Mouse (Mus musculus) stomach, postnatal 0 days (tissue): ENCODE results near the gene 0610037L13Rik. TPM values are rescaled to one million over a fixed set of nuclear protein-coding genes. Genes with fewer than 3 reads are reported as not detected.

Experiments
- ATAC-seq: fragments of 200-750 bp; cut with Nextera tagmentation; 2 replicates; pipeline ENCODE4 v1.8.0; 2017; ENCODE audit not compliant: low FRiP score, low TSS enrichment
- DNase-seq: peaks from one replicate; pipeline ENCODE4 v3.0.0-alpha.2; 2016; ENCODE audit warnings: low spot score
- H3K27ac ChIP-seq: fragments of 300-500 bp; sonication (generic); replicated peaks from 2 replicates; pipeline ENCODE4 v1.5.1; 2014; ENCODE audit warnings: mild to moderate bottlenecking, control low read depth
- H3K27me3 ChIP-seq: fragments of 300-500 bp; sonication (generic); 2 replicates; pipeline ENCODE4 v1.6.1; 2014; ENCODE audit warnings: low read length; ENCODE audit not compliant: control insufficient read depth, insufficient read depth
- H3K36me3 ChIP-seq: fragments of 300-500 bp; sonication (generic); 2 replicates; pipeline ENCODE4 v1.6.1; 2014; ENCODE audit warnings: low read length, mixed read lengths; ENCODE audit not compliant: control insufficient read depth, insufficient read depth
- H3K4me1 ChIP-seq: fragments of 300-500 bp; sonication (generic); replicated peaks from 2 replicates; pipeline ENCODE4 v1.6.1; 2014; ENCODE audit warnings: antibody characterized with exemption; ENCODE audit not compliant: control insufficient read depth, insufficient read depth
- H3K4me2 ChIP-seq: fragments of 300-500 bp; sonication (generic); replicated peaks from 2 replicates; pipeline ENCODE4 v1.6.1; 2014; ENCODE audit warnings: low read depth, mild to moderate bottlenecking, control low read depth, moderate library complexity
- H3K4me3 ChIP-seq: fragments of 300-500 bp; sonication (generic); 2 replicates; pipeline ENCODE4 v1.5.1; 2014; ENCODE audit warnings: low read depth, low read length, control low read depth
- H3K9ac ChIP-seq: fragments of 300-500 bp; sonication (generic); 2 replicates; pipeline ENCODE4 v1.6.1; 2014; ENCODE audit warnings: mild to moderate bottlenecking, low read length, control low read depth, mixed read lengths
- H3K9me3 ChIP-seq: fragments of 300-500 bp; sonication (generic); 2 replicates; pipeline ENCODE4 v1.6.1; 2016; ENCODE audit warnings: low read length; ENCODE audit not compliant: control insufficient read depth
- CTCF ChIP-seq: IDR thresholded peaks from 2 replicates; pipeline ENCODE4 v1.5.1; 2016; ENCODE audit warnings: antibody characterized with exemption, low read depth, mild to moderate bottlenecking, moderate library complexity
- EP300 ChIP-seq: optimal IDR thresholded peaks from 2 replicates; pipeline ENCODE3; 2016; ENCODE audit warnings: antibody characterized with exemption
- WGBS: fragments of 180-500 bp; shearing (Covaris S2); extraction: QIAGEN DNeasy Blood & Tissue Kit; methylation state at CpG from one replicate; pipeline ENCODE4 v1.1.7; 2014; 5-methylcytosine and 5-hydroxymethylcytosine counted together
- polyA plus RNA-seq: library from polyadenylated mRNA; unstranded; fragments of >200 nt; fragmentation: Nextera tagmentation; extraction: Ambion mirVana; gene quantifications from 2 replicates; pipeline ENCODE4 v1.2.1, GENCODE M21; 2015

Gene 0610037L13Rik
- polyA plus RNA-seq, 1 experiment from 2014 or later: 101 TPM

DNA sequence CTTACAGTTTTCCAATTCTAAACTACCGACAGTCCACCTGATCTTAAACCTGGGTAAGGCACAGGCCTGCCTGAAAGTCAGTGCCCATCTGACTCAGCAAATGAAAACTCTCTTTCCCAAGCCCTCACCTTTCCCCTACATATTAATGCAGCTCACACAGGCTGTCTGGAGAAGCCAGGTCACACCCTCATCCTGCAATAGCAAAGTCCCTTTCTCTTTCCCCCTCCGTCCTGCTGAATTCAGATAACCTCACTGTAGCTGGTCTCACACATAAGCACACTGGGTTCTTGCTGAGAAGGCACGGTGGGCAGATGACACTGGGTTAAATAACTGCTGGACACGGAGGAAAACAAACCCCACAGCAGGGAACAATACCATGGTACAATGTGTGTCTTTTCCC, 32.3 kb downstream of the 0610037L13Rik start:
- 43% methylated on average over 4 of the region's 4 CpGs for WGBS
- H3K9me3 ChIP-seq: no peaks in the 10 kb centered on the region
- DNase-seq: peak; percentile 55
- H3K27me3 ChIP-seq: no peaks in the 10 kb centered on the region
- H3K27ac ChIP-seq: peak overlapping the region; percentile 95
- peak overlapping the region; percentile 53 for H3K9ac ChIP-seq
- no peaks in the 10 kb centered on the region for H3K36me3 ChIP-seq
- TF ChIP-seq CTCF: no peak
- TF ChIP-seq EP300: no peak
- peak; percentile 68 for ATAC-seq
- H3K4me2 ChIP-seq: peak overlapping the region; percentile 78
- 0 out of 2 replicates have a peak, but pooled peaks cover 6% of the 10 kb centered on the region for H3K4me1 ChIP-seq
- peak overlapping the region; percentile 87 for H3K4me3 ChIP-seq

DNA sequence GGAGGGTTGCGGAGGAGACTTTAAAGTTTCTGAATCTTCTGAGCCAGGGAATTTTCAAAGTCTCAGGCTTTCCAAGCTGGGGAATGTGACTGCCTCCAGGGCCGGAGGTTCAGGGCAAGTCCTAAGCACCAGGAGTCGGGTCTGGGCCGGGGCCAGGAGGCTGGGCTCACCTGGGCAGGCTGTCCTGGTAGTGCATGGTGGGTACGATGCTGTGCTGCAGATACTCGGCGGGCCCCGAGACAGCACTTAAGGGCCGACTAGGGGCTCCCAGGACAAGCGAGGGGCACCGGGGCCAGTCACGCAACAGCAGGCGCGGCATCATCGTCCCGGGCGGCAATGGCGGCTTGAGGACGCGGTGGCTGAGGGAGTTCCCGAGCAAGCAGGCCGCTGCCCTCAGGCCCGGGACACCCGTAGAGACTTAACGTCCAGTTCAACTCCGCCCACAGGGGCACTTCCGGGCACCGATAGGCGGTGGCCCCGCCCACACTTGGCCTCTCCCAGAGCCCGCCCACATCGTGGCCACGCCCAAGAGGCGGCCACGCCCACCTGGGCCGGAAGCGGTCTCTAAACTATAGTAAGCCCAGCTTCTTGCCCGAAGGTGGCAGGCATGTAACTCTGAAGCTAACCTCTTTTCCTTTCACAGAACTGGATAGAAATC, 33.7 kb downstream of the 0610037L13Rik start, which contains the start of gene Cpt2:
Cpt2 (minus strand) TSS at position 466 of the 658 bp plus-strand sequence.
- Histone ChIP-seq H3K4me3 (peak within 1 kb of the TSS; percentile 87), H3K36me3 (no peaks in the 10 kb centered on the region), H3K4me1 (0 out of 2 replicates have a peak, but pooled peaks cover 6% of the 10 kb centered on the region), H3K27ac (peak within 1 kb of the TSS; percentile 95), H3K9ac (peak within 1 kb of the TSS; percentile 96), H3K9me3 (no peaks in the 10 kb centered on the region), H3K27me3 (no peaks in the 10 kb centered on the region), H3K4me2 (peak within 1 kb of the TSS; percentile 78)
- DNase-seq: peak; percentile 98
- WGBS: under 1% methylated on average over 38 of the region's 38 CpGs
- peak; percentile 96 for ATAC-seq
- TF ChIP-seq EP300 (no peak), CTCF (peak; percentile 70)

GRCm38 (mm10) chr4:107923803-107924194, 34.2 kb downstream of the 0610037L13Rik start:
- peak overlapping the region; percentile 78 for H3K4me2 ChIP-seq
- no peaks in the 10 kb centered on the region for H3K9me3 ChIP-seq
- peak overlapping the region; percentile 87 for H3K4me3 ChIP-seq
- DNase-seq: no peak
- no peak; the same call in 1 of the 2 replicates for ATAC-seq
- TF ChIP-seq EP300 (no peak), CTCF (no peak)
- H3K27ac ChIP-seq: peak overlapping the region; percentile 95
- 38% methylated on average over 7 of the region's 7 CpGs for WGBS
- H3K36me3 ChIP-seq: no peaks in the 10 kb centered on the region
- H3K4me1 ChIP-seq: 0 out of 2 replicates have a peak, but pooled peaks cover 6% of the 10 kb centered on the region
- no peak overlapping the region for H3K9ac ChIP-seq
- H3K27me3 ChIP-seq: no peaks in the 10 kb centered on the region

GRCm38 (mm10) chr4:107928269-107928668, 38.7 kb downstream of the 0610037L13Rik start:
- no peaks in the 10 kb centered on the region for H3K4me1 ChIP-seq
- no peak overlapping the region for H3K9ac ChIP-seq
- H3K27ac ChIP-seq: no peak overlapping the region
- H3K4me2 ChIP-seq: no peak overlapping the region
- DNase-seq (no peak), ATAC-seq (no peak)
- H3K9me3 ChIP-seq: no peaks in the 10 kb centered on the region
- H3K36me3 ChIP-seq: no peaks in the 10 kb centered on the region
- H3K27me3 ChIP-seq: no peaks in the 10 kb centered on the region
- TF ChIP-seq EP300: no peak
- no peak for TF ChIP-seq CTCF
- H3K4me3 ChIP-seq: no peak overlapping the region
- 74% methylated on average over 2 of the region's 2 CpGs for WGBS

- no peak overlapping the region for H3K4me2 ChIP-seq
- H3K4me1 ChIP-seq: no peaks in the 10 kb centered on the region
- no peaks in the 10 kb centered on the region for H3K36me3 ChIP-seq
- 79% methylated on average over 2 of the region's 2 CpGs for WGBS
- H3K9ac ChIP-seq: no peak overlapping the region
- no peaks in the 10 kb centered on the region for H3K27me3 ChIP-seq
- H3K9me3 ChIP-seq: no peaks in the 10 kb centered on the region
- TF ChIP-seq EP300 (no peak), CTCF (no peak)
- DNase-seq (no peak), ATAC-seq (no peak)
- H3K27ac ChIP-seq: no peak overlapping the region
- H3K4me3 ChIP-seq: no peak overlapping the region
Observed at GRCm38 (mm10) chr4:107928726-107929125, 39.1 kb downstream of the 0610037L13Rik start.

DNA sequence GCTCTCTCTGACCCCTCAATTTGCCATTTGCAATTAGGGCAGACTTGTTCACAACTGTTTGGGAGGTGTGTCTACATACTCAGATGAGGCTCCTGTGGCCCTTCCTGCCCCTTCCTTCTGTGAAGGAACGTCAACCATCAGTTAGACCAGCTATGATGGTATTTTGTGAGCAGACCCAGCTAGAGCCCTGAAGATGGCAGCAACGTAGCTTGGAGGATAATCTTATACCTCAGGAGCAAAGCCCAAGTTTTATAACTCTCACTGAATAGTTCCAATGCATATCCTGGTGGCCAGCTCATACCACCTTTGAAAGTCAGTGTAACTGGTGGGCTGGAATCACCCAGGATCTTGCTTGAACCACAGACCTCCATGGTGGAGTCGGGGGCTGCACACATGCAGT, 41.8 kb downstream of the 0610037L13Rik start:
- TF ChIP-seq CTCF (peak; percentile 57), EP300 (no peak)
- no peak overlapping the region for H3K4me2 ChIP-seq
- ATAC-seq (no peak), DNase-seq (no peak)
- no peaks in the 10 kb centered on the region for H3K4me1 ChIP-seq
- H3K9ac ChIP-seq: no peak overlapping the region
- H3K4me3 ChIP-seq: no peak overlapping the region
- H3K27me3 ChIP-seq: no peaks in the 10 kb centered on the region
- no peaks in the 10 kb centered on the region for H3K9me3 ChIP-seq
- 75% methylated on average over 3 of the region's 3 CpGs for WGBS
- H3K36me3 ChIP-seq: no peaks in the 10 kb centered on the region
- no peak overlapping the region for H3K27ac ChIP-seq
